Mouse (Mus musculus) ES-Bruce4 (cell line): ENCODE measurements around the gene Eif5b.

Experiments used
- CTCF ChIP-seq: IDR thresholded peaks from one replicate; pipeline ENCODE4 v1.8.1; 2011; ENCODE audit warnings: low read depth, low read length
- POLR2A ChIP-seq: IDR thresholded peaks from one replicate; pipeline ENCODE4 v1.8.1; 2011; ENCODE audit warnings: low read length; ENCODE audit not compliant: insufficient read depth

DNA sequence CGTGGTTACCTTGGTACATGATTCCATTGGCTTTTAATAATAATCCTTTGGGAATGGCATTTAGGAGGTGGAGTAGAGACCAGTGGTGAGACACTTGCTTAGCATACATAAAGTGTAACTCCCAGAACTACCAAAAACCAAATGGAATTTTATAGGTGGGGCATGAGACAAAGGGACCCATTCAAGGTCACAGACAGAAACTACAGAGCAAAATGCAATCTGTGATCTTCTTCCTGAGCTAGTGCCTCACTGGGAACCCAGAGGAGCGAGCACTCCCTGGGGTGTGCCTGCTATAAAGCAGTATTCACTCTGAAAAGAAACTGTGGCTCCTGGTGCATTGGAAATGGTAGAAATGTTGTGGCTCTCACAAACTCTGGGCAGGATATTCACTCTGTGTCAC is 48.9 kb upstream of the Eif5b start:
- TF ChIP-seq CTCF (no peak), POLR2A (no peak)
